Mouse (Mus musculus) MEL (cell line): ENCODE results near the gene Hist1h2bp.

Experiments
- CHD1 ChIP-seq: IDR thresholded peaks from 2 replicates; pipeline ENCODE4 v1.6.1; 2012; ENCODE audit warnings: low read depth, mild to moderate bottlenecking, inconsistent platforms, low read length, improper control_type of control experiment
- CTCF ChIP-seq, 3 experiments: IDR thresholded peaks in 2 of 3; conservative IDR thresholded peaks in 1 of 3; 2 replicates each; pipeline ENCODE4 v1.5.1; 2011 to 2012; ENCODE audit warnings: low read length in 3 of 3, low read depth in 2 of 3, mild to moderate bottlenecking in 2 of 3, improper control_type of control experiment in 1 of 3, inconsistent platforms in 1 of 3, mixed read lengths in 1 of 3, moderate library complexity in 1 of 3; ENCODE audit not compliant: control insufficient read depth in 1 of 3, insufficient read depth in 1 of 3, poor library complexity in 1 of 3, severe bottlenecking in 1 of 3
- E2F4 ChIP-seq: IDR thresholded peaks from 2 replicates; pipeline ENCODE4 v1.6.1; 2011; ENCODE audit warnings: low read depth, low read length, improper control_type of control experiment, borderline replicate concordance
- GABPA ChIP-seq: IDR thresholded peaks from 2 replicates; pipeline ENCODE4 v1.6.1; 2012; ENCODE audit warnings: low read depth, mild to moderate bottlenecking, inconsistent platforms, low read length, improper control_type of control experiment, moderate library complexity
- NELFE ChIP-seq: IDR thresholded peaks from 2 replicates; pipeline ENCODE4 v1.6.1; 2011; ENCODE audit warnings: low read depth, low read length, improper control_type of control experiment
- POLR2A ChIP-seq, 2 experiments: IDR thresholded peaks; 2 replicates each; pipeline ENCODE4 v1.6.1; 2011 to 2012; ENCODE audit warnings: low read length in 2 of 2, mild to moderate bottlenecking in 2 of 2, control low read depth in 1 of 2, improper control_type of control experiment in 1 of 2, low read depth in 1 of 2, moderate library complexity in 1 of 2; ENCODE audit not compliant: control insufficient read depth in 1 of 2, insufficient read depth in 1 of 2, poor library complexity in 1 of 2
- ZNF384 ChIP-seq: IDR thresholded peaks from 2 replicates; pipeline ENCODE4 v1.6.1; 2012; ENCODE audit warnings: low read depth, mild to moderate bottlenecking, inconsistent platforms, low read length, improper control_type of control experiment

DNA sequence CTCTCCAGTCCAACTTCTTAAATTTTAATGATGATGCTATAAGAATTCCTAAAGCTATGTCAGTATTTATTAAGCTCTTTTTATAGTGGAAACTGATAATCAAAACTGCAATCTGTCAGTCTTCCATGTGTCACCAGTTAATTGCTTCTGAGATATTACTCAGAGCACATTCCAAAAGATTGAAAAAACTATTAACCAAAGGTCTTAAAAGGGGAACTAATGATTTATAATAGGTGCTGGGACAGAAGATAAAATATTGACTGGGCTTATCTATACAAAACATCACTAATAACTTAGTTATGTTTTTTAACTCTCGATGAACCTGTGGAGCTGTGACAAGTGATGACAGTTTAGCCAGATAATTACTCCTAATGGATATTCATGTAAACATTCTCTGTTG, 42.3 kb upstream of the Hist1h2bp start:
- TF ChIP-seq E2F4 (no peak), CTCF (IDR thresholded peaks at IDR 0.05 in 2 of 3, conservative IDR thresholded peaks at IDR 0.05 in 1 of 3; ENCODE audit: control insufficient read depth in 1 of 3, insufficient read depth in 1 of 3, low read depth in 2 of 3, low read length in 3 of 3, poor library complexity in 1 of 3, severe bottlenecking in 1 of 3) (no peak), GABPA (no peak), NELFE (no peak), ZNF384 (no peak), CHD1 (no peak), POLR2A (IDR thresholded peaks at IDR 0.05; ENCODE audit: control insufficient read depth in 1 of 2, insufficient read depth in 1 of 2, low read depth in 1 of 2, low read length in 2 of 2, poor library complexity in 1 of 2) (no peak)
